Mouse (Mus musculus): ENCODE measurements at regions not wholly inside any gene's neighbourhood (a gene's known extent, or its start where the extent isn't known, plus 50 kb on each side); places are given as distances from the start of the nearest gene placed in this dataset.

- no peak for DNase-seq
Measured at GRCm38 (mm10) chr9:52591188-52591587, 88.4 kb downstream of the AI593442 start.

DNA sequence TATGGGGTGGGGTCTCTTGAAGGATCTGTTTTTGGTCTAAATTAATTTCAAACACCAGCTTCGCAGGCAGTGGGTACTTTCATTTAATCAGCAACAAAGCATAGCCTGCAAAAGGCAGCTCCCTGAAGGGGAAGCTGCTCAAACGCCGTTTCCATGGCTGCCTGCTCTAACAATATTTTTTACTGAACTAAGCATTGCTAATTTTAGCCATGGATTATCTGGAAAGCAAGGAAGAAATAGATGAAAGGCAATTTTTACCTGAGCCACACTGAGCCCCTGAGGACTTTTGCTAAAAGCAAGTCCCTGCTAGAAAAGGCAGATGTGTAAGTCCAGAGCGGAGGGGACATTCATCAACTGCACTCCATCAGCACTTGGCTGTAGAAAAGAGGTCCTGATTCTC, 105.5 kb downstream of the AI593442 start:
- no peak for DNase-seq

DNA sequence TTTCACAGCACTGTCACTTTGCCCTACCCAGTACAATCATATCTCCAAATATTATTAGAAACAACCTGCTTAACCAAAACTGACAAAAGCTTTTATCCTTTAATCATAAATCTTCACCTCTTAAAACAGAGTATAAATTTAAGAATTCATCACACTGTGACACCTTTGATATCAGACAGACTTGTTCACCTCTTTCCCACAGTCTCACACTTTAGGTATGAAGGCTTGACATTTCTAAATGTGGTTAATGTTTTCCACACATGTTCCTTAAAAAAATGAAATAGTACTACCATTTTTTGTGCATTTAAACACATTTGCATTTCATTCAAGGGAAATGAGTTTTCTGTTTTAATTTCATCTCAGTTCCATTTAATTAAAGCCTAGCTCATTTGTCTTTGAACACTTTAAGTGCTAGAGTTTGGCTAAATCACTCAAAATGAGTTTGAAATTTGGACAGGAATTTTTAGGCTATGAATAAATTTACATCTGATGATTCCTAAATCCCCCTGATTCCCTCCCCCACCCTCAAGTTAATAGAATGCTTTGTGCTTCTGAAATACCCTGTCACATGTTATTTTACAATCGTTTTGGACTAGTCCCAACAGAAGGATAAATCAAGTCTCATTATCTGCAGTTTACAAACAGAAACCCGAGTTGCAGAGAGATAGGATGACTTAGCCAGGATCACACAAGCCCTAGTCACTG, 127.9 kb downstream of the AI593442 start:
- DNase-seq, result no peak

DNA sequence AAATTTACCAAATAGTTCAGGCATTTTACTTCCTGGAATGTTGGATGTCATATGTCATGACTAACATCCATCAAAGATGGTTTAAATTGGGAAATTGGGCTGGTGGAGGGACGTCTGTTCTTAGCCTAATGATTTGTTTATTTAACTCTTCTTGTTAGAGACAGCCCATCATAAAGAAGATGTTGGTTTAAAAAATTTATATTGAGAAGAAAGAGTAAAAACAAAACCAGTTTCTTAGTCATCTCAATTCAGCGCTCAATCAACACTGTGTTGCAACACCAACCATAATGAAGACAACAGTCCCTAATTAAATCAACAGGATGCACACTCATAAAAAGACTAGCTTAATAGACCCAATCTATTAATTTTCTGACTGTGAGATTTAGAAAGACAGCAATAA, 133.5 kb downstream of the AI593442 start:
- DNase-seq, result no peak

DNA sequence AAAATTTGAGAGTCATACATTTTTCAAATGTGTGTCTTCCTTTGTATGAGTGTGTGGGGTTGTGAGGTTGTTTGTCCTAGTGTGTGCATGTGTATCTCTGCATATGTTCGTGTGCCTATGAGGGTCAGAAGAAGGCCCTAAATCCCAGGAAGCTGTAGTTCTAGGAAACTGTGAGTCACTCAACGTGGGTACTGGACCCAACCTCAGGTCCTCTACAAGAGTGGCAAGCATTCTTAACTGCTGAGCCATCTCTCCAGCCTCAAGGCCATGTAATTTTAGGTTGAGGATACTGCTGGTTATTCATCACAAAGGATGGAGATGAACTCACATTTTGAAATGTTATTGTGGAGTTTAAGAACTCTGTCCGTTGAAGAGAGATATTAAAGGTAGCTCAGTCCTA, 140.5 kb downstream of the AI593442 start:
- no peak for DNase-seq

DNA sequence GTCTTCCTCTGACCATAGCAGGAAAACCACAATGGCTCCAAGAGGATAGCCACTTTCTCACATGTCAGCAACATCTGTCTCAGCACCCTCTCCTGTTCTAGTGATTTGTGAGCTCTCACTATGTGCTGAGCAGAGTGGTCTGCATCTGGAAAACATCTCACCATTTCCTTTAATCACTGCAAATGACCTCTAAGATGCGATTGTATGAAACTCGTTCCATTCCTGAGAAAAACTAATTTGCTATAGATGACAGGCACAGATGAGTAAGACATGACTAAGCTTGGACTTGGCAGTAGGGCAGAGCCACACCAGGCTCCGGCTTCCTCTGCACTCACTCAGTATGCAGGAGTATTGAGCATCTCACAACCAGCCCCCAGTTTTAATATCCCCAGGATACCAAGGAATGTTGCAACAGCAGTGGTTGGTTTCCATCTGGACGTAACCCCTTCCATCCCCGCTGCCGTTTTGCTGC, 150.1 kb downstream of the AI593442 start:
- no peak for DNase-seq

GRCm38 (mm10) chr9:52500487-52500886, 179.1 kb downstream of the AI593442 start:
- DNase-seq, result no peak

DNA sequence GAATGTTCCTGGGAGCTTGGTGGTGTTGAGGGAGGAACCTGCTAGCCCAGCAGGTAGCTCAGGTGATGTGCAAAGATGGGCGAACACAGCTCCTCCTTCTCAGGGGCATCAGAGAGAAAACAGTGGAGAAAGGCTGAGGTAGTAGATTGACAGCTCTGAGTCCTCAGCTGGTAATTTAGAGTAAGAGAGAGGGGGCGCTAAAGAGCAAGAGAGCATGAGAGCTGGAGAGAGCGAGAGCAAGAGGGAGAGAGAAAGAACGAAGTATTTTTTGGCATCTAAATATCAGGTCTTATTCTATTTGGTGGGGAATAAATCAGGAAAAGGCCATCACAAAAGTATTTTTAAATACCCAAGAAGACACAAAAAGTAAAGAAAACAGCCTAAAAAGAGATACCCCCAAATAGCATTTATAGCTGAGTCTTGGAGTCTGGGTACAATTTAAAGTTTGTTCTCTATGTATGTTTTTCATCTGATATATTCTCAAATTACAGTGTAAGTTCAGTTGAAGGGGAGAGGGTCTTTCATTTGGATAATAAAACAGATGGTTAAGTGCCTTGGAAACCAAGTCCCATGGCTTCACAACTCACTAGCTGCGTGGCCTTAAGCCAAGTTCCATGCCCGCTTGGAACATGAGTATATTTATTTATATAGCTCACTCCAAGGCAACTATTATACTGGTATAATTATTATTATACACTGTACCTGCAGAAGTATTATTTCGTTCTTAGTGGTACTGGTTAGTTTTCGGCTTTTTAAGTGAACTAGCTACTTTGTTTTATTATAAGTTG, 183.9 kb downstream of the AI593442 start:
- DNase-seq, result peak in 1 of 2 experiments; percentile 3

- peak; percentile 8 to 9 for DNase-seq
Measured at GRCm38 (mm10) chr9:52492947-52493505, 186.6 kb downstream of the AI593442 start.

DNA sequence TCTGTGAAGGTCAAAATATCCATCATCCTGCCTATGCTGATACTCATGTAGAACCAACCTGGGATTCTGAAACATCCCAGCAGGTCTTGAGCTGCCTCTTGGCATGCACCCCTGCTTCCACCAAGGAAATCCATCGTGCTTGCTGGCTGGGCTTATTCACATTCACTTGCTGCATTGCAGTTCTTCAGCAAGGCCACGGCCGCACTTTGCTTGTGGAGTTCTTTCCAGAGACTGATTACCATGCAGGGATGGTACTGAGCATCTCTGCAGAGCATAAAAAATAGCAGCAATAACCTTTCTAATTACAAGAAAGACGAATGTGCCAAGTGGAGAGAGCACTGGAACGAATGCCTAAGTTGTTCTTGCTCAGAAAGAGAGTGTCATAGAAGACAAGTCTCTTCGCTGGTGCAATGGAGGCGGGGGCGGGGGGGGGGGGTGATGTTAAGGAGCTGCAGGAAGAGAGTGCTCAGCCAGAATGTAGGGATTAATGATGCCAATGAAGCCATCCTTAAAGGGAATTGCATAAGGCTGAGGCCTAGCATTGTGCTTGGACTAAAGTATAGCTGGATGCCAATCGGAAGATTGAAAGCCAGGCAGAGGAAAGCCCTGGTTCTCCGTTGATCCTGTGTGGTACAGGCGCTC, 205.9 kb downstream of the AI593442 start:
- peak; percentile 19 to 34 for DNase-seq

- DNase-seq, result peak; percentile 46 to 68
Measured at GRCm38 (mm10) chr9:52472859-52473258, 206.7 kb downstream of the AI593442 start.

- no peak for DNase-seq
Measured at GRCm38 (mm10) chr9:52458518-52458917, 221.1 kb downstream of the AI593442 start.

DNA sequence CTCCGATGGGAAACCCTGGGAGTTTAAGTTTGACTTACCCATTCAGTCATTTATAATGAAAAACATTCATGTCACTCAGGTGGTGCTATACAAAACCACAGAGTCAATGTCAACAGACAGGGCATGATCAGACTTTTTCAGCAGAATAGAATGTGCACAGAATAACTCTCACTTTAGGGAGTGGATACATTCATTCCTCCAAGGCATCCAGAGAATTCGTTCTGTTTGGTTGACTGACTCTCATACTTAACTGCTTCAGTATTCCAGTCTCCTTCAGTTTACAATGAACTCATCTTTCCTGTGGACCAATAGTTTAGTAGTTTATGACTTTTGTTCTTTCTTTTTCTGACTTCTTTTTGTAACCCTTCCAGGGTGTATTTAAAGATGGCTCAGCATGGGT, 225.1 kb downstream of the AI593442 start:
- no peak for DNase-seq

DNA sequence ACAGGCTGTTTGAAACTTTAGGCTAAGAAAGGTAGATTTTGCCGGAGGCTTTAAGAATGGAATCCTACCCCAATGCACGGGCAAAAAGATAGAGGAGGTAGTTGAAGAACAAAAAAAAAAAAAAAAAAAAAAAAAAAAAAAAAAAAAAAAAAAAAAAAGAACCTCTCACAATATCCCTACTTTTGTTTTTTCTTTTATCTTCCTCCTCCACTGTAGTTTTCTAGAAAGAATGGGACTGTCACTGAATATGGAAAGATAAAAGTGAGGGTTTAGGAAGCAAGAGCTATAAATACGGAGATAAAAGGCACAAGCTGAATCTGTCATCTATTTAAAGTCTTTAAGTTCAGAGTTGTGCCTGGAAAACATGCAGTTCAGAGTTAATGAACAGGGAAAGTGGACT, 227.8 kb downstream of the AI593442 start:
- DNase-seq, result no peak

GRCm38 (mm10) chr9:52448245-52448644, 231.3 kb downstream of the AI593442 start:
- no peak for DNase-seq

- no peak for DNase-seq
Measured at GRCm38 (mm10) chr9:52443228-52443627, 236.4 kb downstream of the AI593442 start.

DNA sequence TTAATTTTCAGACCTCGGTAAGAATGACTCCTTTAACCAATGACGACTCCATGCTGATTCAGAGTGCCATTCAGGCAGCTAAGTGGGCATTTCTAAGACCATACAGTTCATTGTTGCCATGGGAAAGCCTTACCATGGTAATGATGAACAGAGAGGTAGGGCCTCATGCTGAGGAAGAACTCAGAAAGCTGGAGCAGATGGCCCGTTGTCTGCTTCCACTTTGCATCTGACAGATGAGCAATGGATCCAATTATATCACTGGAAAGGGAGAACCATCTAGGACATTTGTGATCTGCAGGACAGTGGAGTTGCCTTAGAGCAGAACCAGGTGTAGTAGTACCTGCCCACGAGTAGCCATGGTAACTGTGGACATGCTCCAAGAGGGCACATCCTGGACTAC, 245.4 kb downstream of the AI593442 start:
- DNase-seq, result no peak

DNA sequence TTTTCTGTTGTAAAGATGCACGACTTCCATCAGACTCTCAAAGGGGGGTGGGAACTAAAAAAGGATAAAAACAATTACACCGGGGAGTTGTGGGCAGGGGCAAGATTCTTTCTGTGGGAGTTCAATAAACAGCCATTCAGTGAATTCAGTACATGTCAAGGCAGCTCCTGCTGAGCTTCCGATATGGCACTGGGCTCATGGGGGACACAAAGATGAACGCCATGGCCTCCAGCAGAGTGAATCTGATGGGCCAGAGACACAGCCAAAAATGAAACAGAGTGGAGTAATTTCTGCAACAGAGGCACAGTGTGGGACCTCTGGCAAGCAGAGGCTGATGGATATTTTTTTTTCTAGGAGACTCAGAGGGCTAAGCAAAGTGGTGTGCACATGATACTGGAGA, 254.2 kb downstream of the AI593442 start:
- no peak for DNase-seq

GRCm38 (mm10) chr9:52422622-52423021, 254.2 kb upstream of the Zc3h12c start:
- DNase-seq, result no peak

DNA sequence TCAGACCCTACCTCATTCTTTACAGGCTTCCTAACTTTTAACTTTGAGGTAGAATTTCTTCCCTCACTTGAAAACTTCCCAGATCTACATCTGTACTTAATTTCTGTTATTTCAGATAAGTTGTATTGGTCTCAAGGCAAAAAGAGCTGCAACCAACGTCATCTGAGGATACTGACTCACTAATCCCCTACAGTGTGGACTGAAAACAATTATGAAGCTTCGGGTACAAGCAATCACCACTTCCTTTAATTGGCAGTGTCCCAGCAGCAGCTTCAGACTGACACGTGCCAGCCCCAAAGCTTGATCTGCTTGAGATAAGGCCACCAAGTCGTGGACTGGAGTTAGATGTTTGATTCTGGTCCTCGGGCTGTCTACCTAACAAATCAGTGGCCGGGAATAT, 247.3 kb upstream of the Zc3h12c start:
- DNase-seq, result no peak

- DNase-seq, result no peak
Measured at GRCm38 (mm10) chr9:52407841-52408240, 239.5 kb upstream of the Zc3h12c start.

GRCm38 (mm10) chr9:52402496-52402895, 234.1 kb upstream of the Zc3h12c start:
- no peak for DNase-seq

DNA sequence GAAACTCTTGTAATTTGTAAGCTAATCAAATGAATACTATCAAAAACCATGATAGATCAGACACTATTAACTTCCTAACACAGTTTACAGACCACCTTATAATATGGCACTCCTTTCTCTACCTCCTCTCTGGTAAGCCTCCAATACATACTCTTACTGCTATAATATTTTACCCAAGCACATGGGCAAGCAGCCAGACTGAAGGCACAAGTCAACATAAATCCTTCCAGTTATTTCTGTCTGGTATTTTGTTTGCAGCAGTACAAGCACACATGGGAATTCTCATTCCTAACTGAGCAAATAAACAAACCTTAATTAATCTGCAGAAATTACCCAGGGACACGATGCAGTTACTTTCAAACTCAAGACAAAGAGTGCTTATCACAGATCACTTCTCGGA, 210.7 kb upstream of the Zc3h12c start:
- DNase-seq, result no peak
